Mouse (Mus musculus) hindlimb bud, embryonic 11.5 days (tissue): ENCODE results near the gene Creb5.

Source experiments
- DNase-seq: peaks from one replicate; pipeline ENCODE4 v3.0.0-alpha.2; 2012; ENCODE audit warnings: low read depth, low spot score; ENCODE audit errors: extremely low spot score

Creb5 gene

GRCm38 (mm10) chr6:53637356-53638351 is 350.6 kb downstream of the Creb5 start:
- DNase-seq = no peak

DNA sequence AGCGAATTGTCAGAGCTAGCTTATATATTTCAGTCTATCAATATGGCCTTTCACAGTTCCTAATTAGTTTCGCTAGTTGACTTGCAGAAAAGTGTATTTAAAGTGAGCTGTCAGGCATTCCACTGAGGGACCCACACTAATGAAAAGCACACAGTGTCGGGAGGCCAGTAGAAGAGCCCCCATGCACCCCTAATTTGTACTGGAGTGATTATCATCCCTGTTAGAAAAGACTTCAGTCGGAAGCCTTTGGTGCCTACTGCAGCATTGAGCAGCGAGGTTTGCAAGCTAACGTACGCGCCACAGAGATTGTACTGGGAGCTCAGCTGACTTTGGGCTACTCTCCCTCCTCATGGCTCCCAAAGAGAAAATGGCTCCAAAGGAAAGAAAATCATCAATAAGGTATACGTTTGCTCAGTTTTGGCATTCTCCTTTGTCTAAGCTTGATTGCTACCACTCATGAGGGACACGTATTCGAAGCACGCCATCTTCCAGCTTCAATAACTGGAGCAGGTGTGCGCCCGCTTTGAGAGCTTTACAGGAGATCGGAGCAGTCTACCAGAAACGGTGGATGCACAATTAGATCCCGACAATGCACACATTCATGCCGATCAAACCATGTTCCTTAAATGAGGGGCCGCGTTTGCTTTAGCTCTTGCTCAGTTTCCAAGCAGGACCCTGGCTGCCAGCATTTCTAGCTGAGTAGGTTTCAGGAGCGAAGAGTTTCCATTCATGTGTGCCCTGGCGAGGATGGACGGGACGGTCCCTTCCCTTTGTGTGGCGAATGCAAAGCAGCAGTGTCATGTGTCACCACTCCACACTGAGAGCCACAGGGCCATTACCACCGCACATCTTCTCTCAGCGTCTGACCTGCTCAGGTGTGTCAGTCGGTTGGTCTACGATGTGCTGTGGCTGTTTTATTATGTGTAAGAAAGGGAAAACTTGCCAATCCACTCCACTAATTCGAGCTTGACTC is 354.8 kb downstream of the Creb5 start:
- no peak for DNase-seq

GRCm38 (mm10) chr6:53642826-53643356 is 355.8 kb downstream of the Creb5 start:
- DNase-seq = no peak

- no peak for DNase-seq
Observed at GRCm38 (mm10) chr6:53643481-53643880, 356.4 kb downstream of the Creb5 start.

DNA sequence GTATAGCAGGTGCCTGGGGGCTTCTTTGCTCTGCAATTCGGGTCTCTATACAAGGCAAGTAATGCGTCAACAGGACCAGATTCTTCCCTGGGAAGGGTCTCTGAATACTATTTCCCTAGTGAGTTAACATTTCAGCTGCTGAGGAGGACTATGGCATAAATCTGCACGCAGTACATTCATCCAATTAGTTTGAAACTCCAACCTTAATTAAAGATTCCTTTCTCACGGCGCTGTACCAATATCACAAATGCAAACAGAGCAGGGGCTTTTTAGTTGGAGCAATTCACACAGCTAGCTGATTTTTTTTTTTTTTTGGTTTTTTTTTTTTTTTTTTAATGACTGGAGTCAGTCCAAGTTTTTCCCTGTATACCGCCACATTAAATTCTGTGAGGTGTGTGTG is 357.0 kb downstream of the Creb5 start:
- no peak for DNase-seq

GRCm38 (mm10) chr6:53644971-53645370 is 357.9 kb downstream of the Creb5 start:
- DNase-seq = no peak

- no peak for DNase-seq
Observed at GRCm38 (mm10) chr6:53649782-53650181, 362.7 kb downstream of the Creb5 start.

- no peak for DNase-seq
Observed at GRCm38 (mm10) chr6:53652691-53653090, 365.6 kb downstream of the Creb5 start.

DNA sequence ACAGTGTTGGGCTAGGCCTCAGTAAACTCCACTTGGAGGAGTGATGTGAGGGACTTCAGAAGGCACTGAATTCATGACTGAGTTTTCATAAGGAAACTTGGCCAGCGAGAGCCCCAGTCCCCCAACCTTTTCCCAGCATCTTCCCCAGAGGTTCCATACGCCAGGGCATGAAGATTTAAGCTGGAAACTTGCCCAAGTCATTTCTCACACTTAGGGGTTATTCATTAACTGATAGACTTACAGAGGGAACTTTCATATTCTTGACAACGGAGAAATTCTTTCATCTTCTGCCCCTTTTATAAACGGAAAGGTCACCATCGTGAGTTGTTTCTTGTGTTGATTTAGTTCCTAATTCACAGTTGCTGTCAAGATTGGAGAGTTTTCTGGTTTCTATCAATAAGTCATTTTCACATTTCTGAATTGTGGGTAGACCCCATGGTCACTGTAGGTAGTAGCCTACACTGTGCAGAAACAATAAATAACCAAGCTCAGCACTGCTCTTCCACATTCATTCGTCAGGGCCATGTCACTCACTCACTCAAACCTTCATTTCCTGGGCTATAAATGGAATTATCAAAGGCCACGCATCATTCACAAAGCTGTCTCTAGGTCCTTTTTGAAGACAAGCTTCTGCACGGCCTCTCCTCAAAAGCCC is 366.8 kb downstream of the Creb5 start:
- no peak for DNase-seq

DNA sequence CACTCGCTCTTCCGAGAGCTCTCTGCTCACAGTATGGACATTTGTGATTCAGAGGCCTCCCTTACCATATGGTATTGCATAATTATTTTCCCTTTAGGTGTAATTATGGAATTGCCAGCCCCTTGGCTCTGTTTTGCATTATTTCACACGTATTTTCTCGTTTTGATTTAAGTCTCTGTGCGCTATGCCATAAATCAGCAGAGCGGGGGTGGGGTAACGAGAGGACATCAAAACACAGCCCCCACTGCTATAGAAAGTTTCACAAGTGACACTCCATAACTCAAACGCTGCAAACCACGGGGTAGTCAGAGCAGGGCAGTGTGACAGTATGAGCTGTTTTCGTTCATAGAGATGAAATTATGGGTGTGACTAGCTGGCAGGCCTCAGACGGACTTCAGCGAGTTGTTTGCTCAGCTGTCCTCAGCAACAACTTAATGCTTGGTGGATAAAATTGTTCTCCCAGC is 367.3 kb downstream of the Creb5 start:
- DNase-seq = peak; percentile 79

DNA sequence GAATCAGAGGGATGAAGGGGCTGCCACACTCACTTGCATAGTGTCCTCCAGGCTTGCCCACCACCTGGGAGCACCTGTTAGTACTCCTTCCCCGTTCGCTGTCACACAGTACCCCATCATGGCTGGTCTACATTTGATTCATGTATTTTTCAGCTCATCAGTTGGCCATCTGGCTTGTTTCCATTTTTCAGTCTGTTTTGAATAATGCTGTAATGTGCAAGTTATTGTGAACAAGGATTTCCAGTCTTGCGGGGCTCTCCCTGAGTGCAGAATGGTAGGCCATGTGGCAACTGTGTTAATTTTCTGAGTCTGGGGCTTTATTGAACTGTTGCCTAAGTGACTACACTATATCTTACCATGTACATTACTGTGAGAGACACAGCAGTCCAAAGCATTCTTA is 369.4 kb downstream of the Creb5 start:
- no peak for DNase-seq

DNA sequence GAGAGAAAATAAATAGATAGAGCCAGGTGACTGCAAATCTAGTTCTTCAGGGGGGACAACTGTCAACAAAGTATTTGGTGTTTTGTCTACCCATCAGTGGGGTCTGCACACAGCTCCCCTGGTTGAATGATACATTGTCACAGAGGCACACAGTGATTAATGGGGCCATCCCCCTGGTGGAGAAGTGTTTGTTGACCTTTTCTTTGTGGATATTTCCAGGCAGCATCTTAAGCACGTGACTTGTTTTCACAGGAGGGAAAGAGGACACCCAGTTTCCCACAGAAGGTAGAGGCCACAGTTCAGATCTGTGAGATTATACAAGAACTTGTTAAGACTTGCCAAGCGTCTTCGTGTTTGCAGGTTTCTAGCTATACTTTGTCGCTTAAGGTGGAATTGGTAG is 370.4 kb downstream of the Creb5 start:
- DNase-seq = no peak

DNA sequence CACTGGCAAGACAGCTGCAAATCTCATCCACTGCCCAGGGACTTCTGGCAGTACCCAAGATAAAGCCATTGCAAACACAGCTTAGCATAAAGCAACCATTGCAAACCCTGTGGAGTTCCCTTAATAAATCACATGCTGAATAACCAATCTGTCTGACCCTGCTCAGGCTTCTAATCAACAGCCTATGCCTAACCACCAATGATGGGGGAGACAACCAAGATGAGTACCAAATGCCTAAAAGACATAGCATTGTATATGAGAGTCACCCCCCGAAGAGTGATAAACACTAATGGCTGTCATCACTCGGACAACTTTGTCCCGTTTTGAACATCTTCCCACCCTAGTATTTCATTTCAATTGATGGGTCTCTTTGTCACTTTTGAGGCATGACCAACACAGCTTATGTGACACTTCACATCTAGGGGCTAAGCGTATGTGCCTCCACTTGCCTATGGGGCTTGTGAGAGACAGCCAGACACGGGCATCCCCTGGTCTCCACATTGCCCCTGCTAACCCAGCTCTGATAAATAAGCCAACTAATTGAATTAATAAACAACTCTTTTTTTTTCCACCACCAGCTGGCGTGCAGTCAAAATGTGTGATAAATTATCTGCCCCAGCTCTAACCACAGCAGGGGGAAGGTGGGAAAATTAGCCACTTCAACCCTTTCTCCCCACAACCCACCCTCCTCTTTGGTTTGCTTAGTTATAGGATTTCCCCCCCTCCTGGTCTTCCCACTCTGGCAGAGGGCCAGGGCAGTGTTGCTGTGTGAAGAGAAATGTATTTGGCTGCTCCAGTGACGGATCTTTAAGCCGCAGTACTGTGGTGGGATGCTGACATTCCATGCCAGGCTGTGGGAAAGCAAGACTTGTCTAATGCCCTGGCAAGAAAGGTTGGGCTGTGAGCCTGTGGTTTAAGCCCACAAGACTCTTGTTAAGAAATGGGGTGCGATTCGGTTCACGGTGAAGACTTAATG is 376.1 kb downstream of the Creb5 start:
- no peak for DNase-seq

DNA sequence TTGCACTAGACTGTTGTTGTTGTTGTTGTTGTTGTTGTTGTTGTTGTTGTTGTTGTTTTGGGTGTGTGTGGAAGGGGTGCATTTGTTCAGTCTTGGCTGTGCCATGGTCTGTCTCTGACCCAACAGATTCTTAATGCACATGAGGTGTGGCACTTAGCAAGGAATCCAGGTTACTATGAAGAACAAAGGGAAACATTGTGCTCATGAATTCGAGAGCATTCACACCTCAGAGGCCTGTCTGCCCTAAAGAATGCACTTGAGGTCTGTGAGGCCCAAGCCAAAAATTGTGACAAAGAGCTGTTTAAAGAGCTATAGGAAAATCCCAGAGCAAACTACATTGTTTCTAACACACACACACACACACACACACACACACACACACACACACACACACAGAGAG is 377.7 kb downstream of the Creb5 start:
- no peak for DNase-seq

DNA sequence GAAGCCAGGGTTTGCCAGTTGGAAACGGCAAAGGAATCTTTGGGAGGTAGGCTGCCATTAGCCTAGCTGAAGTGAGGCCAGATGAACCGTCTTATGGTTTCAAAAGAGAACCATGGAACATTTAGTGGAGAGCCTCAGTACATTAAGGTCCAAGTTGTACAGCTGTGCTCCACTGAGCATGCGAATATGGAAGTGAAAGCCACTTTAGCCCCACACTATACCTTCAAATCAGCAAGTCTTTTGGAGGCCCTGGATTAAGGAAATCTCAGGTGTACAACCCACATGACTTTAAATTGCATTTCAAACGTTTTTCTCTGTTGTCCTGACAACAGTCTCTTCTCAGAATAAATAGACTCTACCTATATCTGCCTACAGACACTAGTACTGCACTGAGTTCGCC is 379.4 kb downstream of the Creb5 start:
- DNase-seq = no peak

DNA sequence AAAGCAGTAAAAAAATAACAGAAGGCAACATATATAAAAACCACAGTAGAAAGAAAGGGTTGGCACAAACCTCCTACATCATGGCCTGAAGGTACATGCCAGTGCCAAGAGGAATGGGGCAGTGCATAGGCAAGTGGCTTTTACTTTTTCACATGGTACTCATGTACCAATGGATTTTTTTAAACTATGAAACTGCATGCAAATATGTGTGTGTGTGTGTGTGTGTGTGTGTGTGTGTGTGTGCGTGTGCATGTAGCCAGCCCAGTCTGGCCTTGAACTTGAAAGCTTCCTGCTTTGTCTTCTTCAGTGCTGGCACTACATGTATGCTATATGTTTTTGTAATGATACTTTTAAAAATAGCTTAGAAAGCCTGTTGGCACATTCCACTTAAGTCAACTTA is 391.2 kb downstream of the Creb5 start:
- DNase-seq = no peak

- no peak for DNase-seq
Observed at GRCm38 (mm10) chr6:53680046-53680445, 393.0 kb downstream of the Creb5 start.

- DNase-seq = no peak
Observed at GRCm38 (mm10) chr6:53684416-53684815, 397.3 kb downstream of the Creb5 start.

DNA sequence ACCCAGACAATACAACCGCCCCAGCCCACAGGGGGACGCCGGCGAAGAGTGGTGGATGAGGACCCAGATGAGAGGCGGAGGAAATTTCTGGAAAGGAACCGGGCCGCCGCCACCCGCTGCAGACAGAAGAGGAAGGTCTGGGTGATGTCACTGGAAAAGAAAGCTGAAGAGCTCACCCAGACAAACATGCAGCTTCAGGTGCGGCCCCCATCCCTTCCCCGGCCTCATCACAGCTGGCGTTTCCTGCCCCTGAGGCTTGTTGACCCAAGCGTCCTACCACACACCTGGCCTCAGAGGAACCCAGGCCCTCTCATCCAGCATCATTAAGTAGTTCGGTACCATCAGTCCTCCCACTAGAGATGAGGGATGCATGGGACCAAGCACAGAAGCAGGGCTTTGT is 398.3 kb downstream of the Creb5 start:
- no peak for DNase-seq
